Mouse (Mus musculus) heart, embryonic 15.5 days (tissue): ENCODE data around the gene Bcas1. TPM values are rescaled to one million over a fixed set of nuclear protein-coding genes. Genes with fewer than 3 reads are reported as not detected.

Experiments
- ATAC-seq: fragments of 200-750 bp; cut with Nextera tagmentation; replicated peaks from 2 replicates; pipeline ENCODE4 v1.8.0; 2017; ENCODE audit warnings: low read depth, moderate TSS enrichment; ENCODE audit not compliant: insufficient number of reproducible peaks, insufficient read depth, low FRiP score
- H3K27ac ChIP-seq: fragments of 300-500 bp; sonication (generic); 2 replicates; pipeline ENCODE4 v1.5.1; 2015; ENCODE audit warnings: mild to moderate bottlenecking, inconsistent platforms
- H3K27me3 ChIP-seq: fragments of 300-500 bp; sonication (generic); 2 replicates; pipeline ENCODE4 v1.6.1; 2015; ENCODE audit warnings: inconsistent platforms
- H3K36me3 ChIP-seq: fragments of 300-500 bp; sonication (generic); 2 replicates; pipeline ENCODE4 v1.6.1; 2015; ENCODE audit warnings: mild to moderate bottlenecking, inconsistent platforms
- H3K4me1 ChIP-seq: fragments of 300-500 bp; sonication (generic); replicated peaks from 2 replicates; pipeline ENCODE4 v1.6.1; 2015; ENCODE audit warnings: inconsistent platforms
- H3K4me2 ChIP-seq: fragments of 300-500 bp; sonication (generic); 2 replicates; pipeline ENCODE4 v1.6.1; 2015; ENCODE audit warnings: inconsistent platforms, mild to moderate bottlenecking, moderate library complexity
- H3K4me3 ChIP-seq: fragments of 300-500 bp; sonication (generic); 2 replicates; pipeline ENCODE4 v1.5.1; 2015; ENCODE audit warnings: mild to moderate bottlenecking, inconsistent platforms
- H3K9ac ChIP-seq: fragments of 300-500 bp; sonication (generic); 2 replicates; pipeline ENCODE4 v1.6.1; 2015; ENCODE audit warnings: mild to moderate bottlenecking, inconsistent platforms
- H3K9me3 ChIP-seq: fragments of 300-500 bp; sonication (generic); replicated peaks from 2 replicates; pipeline ENCODE4 v1.6.1; 2016; ENCODE audit warnings: inconsistent platforms
- WGBS: fragments of 180-500 bp; shearing (Covaris S2); methylation state at CpG from one replicate; pipeline ENCODE4 v1.1.7; 2015; ENCODE audit warnings: mixed read lengths; 5-methylcytosine and 5-hydroxymethylcytosine counted together
- polyA plus RNA-seq: library from polyadenylated mRNA; unstranded; fragments of >200 nt; fragmentation: Nextera tagmentation; extraction: Ambion mirVana; gene quantifications from 2 replicates; pipeline ENCODE4 v1.2.1, GENCODE M21; 2015

Bcas1 gene
- polyA plus RNA-seq, 1 experiment from 2014 or later = 0.82 TPM

DNA sequence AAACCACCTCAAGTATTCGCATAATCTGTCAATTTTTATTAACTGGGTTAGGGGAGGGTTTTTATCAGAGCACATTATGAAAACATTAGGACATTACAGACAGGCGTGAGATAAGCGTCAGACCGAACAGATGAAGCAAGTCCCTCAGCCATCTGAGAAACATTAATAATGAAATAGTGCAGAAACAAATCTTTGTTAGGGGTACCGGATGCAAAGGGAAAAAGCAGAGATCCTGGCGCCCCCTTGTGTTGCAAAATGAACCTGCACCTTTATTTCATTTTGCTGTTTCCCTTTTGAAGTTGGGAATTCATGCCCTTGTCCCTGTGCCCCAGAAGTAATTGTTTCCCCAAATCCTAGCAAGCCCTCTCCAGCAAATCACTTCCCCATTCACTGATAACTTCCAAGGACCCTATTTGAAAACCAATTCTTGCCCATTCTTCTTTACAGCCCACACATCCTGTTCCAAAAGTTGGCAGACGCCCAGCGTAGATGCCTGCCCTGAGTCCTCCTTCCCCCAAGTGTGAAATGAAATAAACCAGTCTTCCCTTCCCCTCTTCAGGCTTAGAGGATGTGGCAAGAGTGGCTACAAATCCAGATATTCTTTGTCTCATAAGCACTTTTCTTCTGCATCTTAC is 80.4 kb downstream of the Bcas1 start:
- Histone ChIP-seq H3K4me1 (peaks cover 48% of the 10 kb centered on the region), H3K36me3 (no peaks in the 10 kb centered on the region), H3K4me3 (no peak overlapping the region), H3K27me3 (no peaks in the 10 kb centered on the region), H3K9me3 (no peaks in the 10 kb centered on the region), H3K9ac (no peak overlapping the region), H3K27ac (peak overlapping the region; percentile 39), H3K4me2 (no peak overlapping the region)
- WGBS = 22% methylated on average over 8 of the region's 8 CpGs
- no peak for ATAC-seq

DNA sequence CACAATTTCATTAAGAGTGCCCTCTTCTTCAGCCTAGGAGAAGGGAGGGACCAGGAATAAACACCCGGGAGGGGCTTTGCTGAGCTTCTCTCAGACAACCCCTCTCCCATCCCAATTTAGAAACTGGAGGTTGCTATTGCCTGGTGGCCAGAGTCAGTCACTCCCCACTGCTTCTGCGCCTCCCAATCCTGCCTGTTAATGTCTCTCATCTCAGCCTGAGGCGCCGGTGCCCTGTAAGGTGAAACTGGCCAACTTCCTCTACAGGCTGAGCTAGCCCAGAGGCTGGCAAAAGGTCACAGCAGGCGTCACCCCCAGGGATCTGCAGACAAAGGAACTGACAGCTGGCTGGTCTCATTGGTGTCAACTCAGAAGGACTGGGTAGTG is 82.2 kb downstream of the Bcas1 start:
- H3K4me2 ChIP-seq = no peak overlapping the region
- peak overlapping the region; percentile 20; the same call in 1 of the 2 replicates for H3K9ac ChIP-seq
- 14% methylated on average over 5 of the region's 5 CpGs for WGBS
- no peak for ATAC-seq
- H3K36me3 ChIP-seq = no peaks in the 10 kb centered on the region
- H3K27ac ChIP-seq = peak overlapping the region; percentile 60
- peaks cover 40% of the 10 kb centered on the region for H3K4me1 ChIP-seq
- H3K27me3 ChIP-seq = no peaks in the 10 kb centered on the region
- no peaks in the 10 kb centered on the region for H3K9me3 ChIP-seq
- H3K4me3 ChIP-seq = no peak overlapping the region

DNA sequence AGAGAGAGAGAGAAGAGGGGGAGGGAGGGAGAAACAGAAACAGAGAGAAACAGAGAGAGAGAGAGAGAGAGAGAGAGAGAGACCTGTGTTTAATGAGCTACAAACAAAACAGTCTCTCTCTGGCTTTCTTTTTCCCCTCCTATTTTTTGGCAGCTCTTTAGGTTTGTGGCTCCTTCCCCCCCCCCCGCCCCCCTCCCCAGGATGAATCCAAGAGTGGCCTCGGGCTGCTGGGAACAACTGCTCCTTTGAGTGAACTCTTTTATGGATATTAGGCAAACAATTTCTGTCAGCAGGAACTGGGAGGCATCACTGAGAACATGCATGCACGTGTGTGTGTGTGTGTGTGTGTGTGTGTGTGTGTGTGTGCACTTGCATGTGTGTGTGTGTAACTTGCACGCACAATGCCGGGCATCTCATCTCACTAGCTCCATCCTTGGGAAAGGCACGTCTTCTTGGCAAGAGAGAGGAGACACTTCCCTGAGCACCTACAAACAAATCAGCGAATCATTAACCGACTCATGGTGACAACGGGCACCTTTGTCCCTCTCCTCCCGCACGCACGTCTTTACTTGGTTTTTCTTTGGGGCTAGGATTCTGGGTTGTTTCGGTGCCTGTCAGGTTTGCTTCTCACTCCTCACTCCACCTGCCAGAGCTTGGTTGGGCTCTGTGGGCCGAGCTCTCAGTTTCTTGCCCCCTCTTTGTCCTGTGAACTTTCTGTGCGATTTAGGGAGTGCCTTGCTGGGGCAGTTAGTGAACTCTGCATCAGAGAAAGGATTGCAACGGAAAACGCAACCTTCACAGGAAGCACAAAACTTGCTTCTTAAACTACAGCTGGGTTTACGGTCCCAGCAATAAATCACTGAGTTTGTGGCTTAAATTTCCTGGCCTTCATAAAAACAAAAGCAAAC is 82.9 kb downstream of the Bcas1 start:
- Histone ChIP-seq H3K9me3 (no peaks in the 10 kb centered on the region), H3K27ac (peak overlapping the region; percentile 60), H3K4me3 (no peak overlapping the region), H3K9ac (0 out of 2 replicates have a peak overlapping the region, but pooled peaks have one; percentile 20), H3K4me2 (no peak overlapping the region), H3K27me3 (no peaks in the 10 kb centered on the region), H3K4me1 (peaks cover 40% of the 10 kb centered on the region), H3K36me3 (no peaks in the 10 kb centered on the region)
- no peak for ATAC-seq
- 34% methylated on average over 18 of the region's 18 CpGs for WGBS

DNA sequence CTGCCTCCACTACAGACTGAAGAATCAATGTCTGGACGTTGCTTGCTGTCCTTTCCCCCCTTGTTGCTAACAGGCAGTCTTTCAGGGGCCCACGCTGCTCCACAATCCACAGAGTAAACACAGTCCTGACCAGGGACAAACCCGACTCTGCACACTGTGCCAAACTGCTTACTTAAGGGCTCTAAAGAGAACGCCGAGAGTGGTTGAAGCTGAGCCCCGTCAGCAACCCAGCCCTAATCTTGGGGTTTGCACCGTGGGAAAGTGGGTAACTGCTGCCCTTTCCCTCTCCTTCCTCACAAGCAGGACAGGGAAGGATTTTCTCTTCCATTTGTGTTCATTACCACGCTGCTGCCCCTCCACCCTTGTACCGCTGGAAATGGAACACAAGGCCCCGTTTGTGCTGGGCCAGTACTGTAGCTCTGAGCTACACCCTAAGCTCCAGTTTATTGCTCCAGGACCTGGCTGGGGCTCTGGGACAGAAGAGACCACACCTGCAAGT is 83.8 kb downstream of the Bcas1 start:
- Histone ChIP-seq H3K4me2 (no peak overlapping the region), H3K4me3 (no peak overlapping the region), H3K4me1 (peaks cover 40% of the 10 kb centered on the region), H3K27ac (peak overlapping the region; percentile 25; the same call in 1 of the 2 replicates), H3K9ac (no peak overlapping the region), H3K9me3 (no peaks in the 10 kb centered on the region), H3K36me3 (no peaks in the 10 kb centered on the region), H3K27me3 (no peaks in the 10 kb centered on the region)
- 0 out of 2 replicates have a peak, but pooled peaks have one; percentile 27 for ATAC-seq
- 50% methylated on average over 10 of the region's 10 CpGs for WGBS

DNA sequence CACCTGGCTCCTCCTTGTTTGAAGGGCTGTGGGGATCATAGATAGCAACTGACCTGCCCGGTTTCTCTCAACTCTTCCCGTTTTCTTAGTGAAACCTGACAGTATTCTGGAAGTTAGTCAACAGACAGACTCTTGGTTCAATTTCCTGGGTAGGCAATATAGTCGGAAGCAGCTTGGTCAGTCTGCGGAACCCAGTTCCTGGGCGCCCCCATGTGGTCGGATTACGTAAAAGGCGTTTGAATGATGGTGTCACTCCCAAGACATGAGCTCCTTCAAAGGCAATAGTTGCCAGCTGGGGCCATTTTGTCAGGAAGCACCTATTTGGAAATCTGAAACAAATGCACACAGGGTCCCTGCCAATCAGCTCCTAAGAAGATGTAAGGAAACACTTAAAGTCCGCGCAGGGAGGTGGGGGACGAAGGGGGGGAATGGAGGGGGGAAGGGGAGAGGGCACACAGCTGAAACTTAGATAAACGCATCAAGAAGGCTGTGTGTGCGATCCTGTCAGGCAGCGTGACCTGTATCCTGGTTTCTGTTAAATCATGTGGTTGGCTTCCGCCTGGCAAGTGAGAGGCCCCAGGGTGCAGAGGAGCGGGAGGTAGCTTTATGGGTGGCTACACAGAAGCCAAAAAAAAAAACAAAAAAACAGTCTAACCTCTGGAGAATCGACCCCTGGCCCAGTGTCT is 84.4 kb downstream of the Bcas1 start:
- no peaks in the 10 kb centered on the region for H3K36me3 ChIP-seq
- no peaks in the 10 kb centered on the region for H3K9me3 ChIP-seq
- H3K27ac ChIP-seq = peak overlapping the region; percentile 25; the same call in 1 of the 2 replicates
- no peak overlapping the region for H3K9ac ChIP-seq
- no peak overlapping the region for H3K4me2 ChIP-seq
- WGBS = 38% methylated on average over 17 of the region's 17 CpGs
- peaks cover 40% of the 10 kb centered on the region for H3K4me1 ChIP-seq
- no peak overlapping the region for H3K4me3 ChIP-seq
- H3K27me3 ChIP-seq = no peaks in the 10 kb centered on the region
- no peak for ATAC-seq

DNA sequence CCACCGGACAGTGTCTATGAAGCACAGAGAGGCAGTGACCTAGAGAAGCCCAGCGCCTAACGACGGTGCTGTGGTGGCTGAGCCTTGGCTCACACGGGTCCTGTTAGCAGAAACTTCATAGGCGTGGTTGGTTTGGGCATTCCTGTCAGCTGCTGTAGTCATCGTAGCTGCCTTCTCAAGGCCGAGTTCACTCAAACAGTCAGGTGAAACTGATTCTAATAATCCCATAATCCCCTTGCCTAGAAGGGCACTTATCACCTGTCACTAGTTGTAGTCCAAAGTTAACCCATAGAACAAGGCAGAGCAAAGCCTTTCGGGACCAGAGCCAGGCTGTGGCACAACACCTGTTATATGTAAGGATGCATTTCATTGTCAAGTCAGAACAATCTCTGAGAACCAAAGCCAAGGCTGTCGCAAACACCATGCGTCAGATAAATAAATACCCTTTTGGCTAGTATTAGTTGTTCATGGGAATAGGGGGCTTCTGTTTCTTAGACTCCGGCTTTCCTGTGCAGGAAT is 85.3 kb downstream of the Bcas1 start:
- Histone ChIP-seq H3K4me2 (no peak overlapping the region), H3K9me3 (no peaks in the 10 kb centered on the region), H3K27ac (no peak overlapping the region), H3K27me3 (no peaks in the 10 kb centered on the region), H3K36me3 (no peaks in the 10 kb centered on the region), H3K4me1 (peaks cover 33% of the 10 kb centered on the region), H3K9ac (no peak overlapping the region), H3K4me3 (no peak overlapping the region)
- 82% methylated on average over 12 of the region's 12 CpGs for WGBS
- no peak for ATAC-seq

DNA sequence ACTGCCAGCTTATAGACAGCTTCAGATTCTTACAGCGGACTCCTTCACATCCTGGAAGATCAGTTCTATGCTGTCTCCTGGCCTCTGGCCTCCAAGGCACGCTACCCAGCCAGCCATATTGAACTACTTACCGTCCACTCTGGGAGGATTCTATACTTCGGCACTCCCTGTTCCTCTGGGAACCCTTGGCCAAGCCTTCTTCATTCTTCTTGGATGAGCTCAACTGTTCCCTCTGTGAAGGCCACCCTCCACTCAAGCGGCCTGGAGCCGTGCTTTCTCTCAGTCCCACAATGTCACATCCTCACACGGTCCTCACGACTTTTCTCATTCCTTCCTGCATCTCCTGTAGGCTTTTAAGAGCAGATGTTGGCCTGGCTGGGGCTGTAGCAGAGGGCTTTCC is 86.5 kb downstream of the Bcas1 start:
- ATAC-seq = no peak
- Histone ChIP-seq H3K36me3 (no peaks in the 10 kb centered on the region), H3K4me3 (no peak overlapping the region), H3K27me3 (no peaks in the 10 kb centered on the region), H3K9ac (no peak overlapping the region), H3K9me3 (no peaks in the 10 kb centered on the region), H3K27ac (no peak overlapping the region), H3K4me1 (peaks cover 32% of the 10 kb centered on the region), H3K4me2 (no peak overlapping the region)
- WGBS = 66% methylated on average over 8 of the region's 8 CpGs

DNA sequence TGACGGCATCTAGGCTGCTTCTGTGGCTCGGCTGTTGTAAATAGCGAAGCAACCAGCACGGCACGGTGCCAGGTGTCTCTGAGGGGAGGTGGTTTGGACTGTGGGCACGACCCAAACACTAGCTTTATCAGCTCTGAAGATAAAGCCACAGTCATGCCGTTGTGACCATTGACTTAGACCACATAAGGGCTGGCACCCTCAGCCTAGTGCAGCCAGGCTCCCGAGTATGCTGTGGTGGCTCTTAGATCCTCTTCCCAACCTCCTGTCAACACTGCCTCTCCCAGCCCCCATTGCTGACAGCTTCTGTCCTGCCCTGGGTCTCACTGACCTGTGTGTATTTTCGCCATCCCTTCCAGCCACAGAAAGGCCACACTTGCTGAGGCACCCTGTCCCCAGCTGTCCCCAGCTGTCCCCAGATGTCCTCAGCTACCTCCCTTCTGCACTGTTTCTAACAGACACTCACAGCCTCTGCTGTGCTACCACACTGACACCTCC is 91.3 kb downstream of the Bcas1 start:
- Histone ChIP-seq H3K4me1 (peaks cover 15% of the 10 kb centered on the region), H3K4me2 (peak overlapping the region; percentile 32), H3K9me3 (no peaks in the 10 kb centered on the region), H3K27ac (0 out of 2 replicates have a peak overlapping the region, but pooled peaks have one; percentile 21), H3K4me3 (no peak overlapping the region), H3K9ac (no peak overlapping the region), H3K36me3 (no peaks in the 10 kb centered on the region), H3K27me3 (peaks cover 3% of the 10 kb centered on the region; the same call in 1 of the 2 replicates)
- peak; percentile 84 for ATAC-seq
- 25% methylated on average over 9 of the region's 9 CpGs for WGBS

DNA sequence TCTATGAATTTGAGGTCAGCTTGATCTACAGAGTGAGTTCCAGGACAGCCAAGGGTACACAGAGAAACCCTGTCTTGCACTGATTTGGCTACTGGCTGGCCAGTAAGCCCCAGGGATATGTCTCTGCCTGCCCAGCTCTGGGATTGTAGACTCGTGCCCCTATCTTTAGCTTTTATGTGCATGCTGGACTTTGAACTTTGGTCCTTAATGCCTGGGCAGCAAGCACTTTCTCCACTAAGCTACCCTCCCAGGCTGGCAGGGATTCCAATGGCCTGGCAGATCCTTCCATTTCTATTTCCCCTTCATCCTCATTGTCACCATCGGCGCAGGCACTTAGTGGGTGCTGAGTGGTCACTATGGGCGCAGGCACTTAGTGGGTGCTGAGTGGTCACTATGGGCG is 92.5 kb downstream of the Bcas1 start:
- Histone ChIP-seq H3K4me1 (peaks cover 15% of the 10 kb centered on the region), H3K4me2 (no peak overlapping the region), H3K9ac (no peak overlapping the region), H3K36me3 (no peaks in the 10 kb centered on the region), H3K9me3 (no peaks in the 10 kb centered on the region), H3K27ac (no peak overlapping the region), H3K27me3 (peaks cover 3% of the 10 kb centered on the region; the same call in 1 of the 2 replicates), H3K4me3 (no peak overlapping the region)
- ATAC-seq = no peak
- 86% methylated on average over 5 of the region's 5 CpGs for WGBS

DNA sequence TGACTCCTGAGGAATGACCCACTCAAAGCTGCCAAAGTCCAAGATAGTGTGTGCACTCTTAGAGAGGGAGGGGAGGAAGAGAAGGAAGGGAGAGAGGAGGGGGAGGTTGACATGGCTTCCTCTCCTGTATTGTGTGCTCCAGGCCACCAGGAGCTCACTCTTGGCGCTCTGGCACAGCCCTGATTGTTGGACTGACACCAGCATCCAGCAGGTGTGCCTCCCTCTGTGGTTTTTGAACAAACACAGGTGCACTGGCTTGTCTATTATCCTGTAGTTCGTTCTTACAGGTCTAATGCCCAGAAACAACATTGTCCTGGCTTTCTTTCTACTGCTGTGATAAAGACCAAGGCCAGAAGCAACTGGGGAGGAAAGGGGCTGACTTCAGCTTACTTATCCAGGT is 95.8 kb downstream of the Bcas1 start:
- H3K9me3 ChIP-seq = no peaks in the 10 kb centered on the region
- no peaks in the 10 kb centered on the region for H3K36me3 ChIP-seq
- no peak overlapping the region for H3K9ac ChIP-seq
- ATAC-seq = no peak
- no peak overlapping the region for H3K4me3 ChIP-seq
- H3K27me3 ChIP-seq = peaks cover 3% of the 10 kb centered on the region; the same call in 1 of the 2 replicates
- no peak overlapping the region for H3K4me2 ChIP-seq
- no peak overlapping the region for H3K27ac ChIP-seq
- WGBS = 58% methylated on average over 2 of the region's 2 CpGs
- peaks cover 15% of the 10 kb centered on the region for H3K4me1 ChIP-seq
